Mouse (Mus musculus): Measurements from ENCODE around the gene Tcte2. TPM values are rescaled to one million over a fixed set of nuclear protein-coding genes. Genes with fewer than 3 reads are reported as not detected.

Tcte2 gene
- polyA plus RNA-seq, 1 experiment: 1.7 TPM

GRCm38 (mm10) chr17:13726832-13727355, 34.7 kb downstream of the Tcte2 start:
- TF ChIP-seq CTCF (IDR thresholded peaks at IDR 0.05; ENCODE audit: borderline replicate concordance, insufficient read depth, low read length) (no peak), POLR2A (IDR thresholded peaks at IDR 0.05; ENCODE audit: low read depth, low read length) (no peak)
- Histone ChIP-seq H3K27ac (ENCODE audit: insufficient read depth, low read length) (no peak overlapping the region), H3K4me1 (ENCODE audit: control insufficient read depth, insufficient read depth, low read length) (no peaks in the 10 kb centered on the region), H3K4me3 (ENCODE audit: insufficient read depth, low read length) (no peak overlapping the region)

- Histone ChIP-seq H3K4me3 (ENCODE audit: insufficient read depth, low read length) (no peak overlapping the region), H3K27ac (ENCODE audit: insufficient read depth, low read length) (no peak overlapping the region), H3K4me1 (ENCODE audit: control insufficient read depth, insufficient read depth, low read length) (no peaks in the 10 kb centered on the region)
- no peak for TF ChIP-seq POLR2A (IDR thresholded peaks at IDR 0.05; ENCODE audit: low read depth, low read length)
- no peak for TF ChIP-seq CTCF (IDR thresholded peaks at IDR 0.05; ENCODE audit: borderline replicate concordance, insufficient read depth, low read length)
Measured at GRCm38 (mm10) chr17:13725004-13725550, 36.5 kb downstream of the Tcte2 start.

- H3K27ac ChIP-seq (ENCODE audit: insufficient read depth, low read length): no peak overlapping the region
- no peaks in the 10 kb centered on the region for H3K4me1 ChIP-seq (ENCODE audit: control insufficient read depth, insufficient read depth, low read length)
- TF ChIP-seq POLR2A (IDR thresholded peaks at IDR 0.05; ENCODE audit: low read depth, low read length) (no peak), CTCF (IDR thresholded peaks at IDR 0.05; ENCODE audit: borderline replicate concordance, insufficient read depth, low read length) (no peak)
- no peak overlapping the region for H3K4me3 ChIP-seq (ENCODE audit: insufficient read depth, low read length)
Measured at GRCm38 (mm10) chr17:13722434-13722833, 39.2 kb downstream of the Tcte2 start.

GRCm38 (mm10) chr17:13721372-13721771, 40.3 kb downstream of the Tcte2 start:
- no peaks in the 10 kb centered on the region for H3K4me1 ChIP-seq (ENCODE audit: control insufficient read depth, insufficient read depth, low read length)
- no peak for TF ChIP-seq CTCF (IDR thresholded peaks at IDR 0.05; ENCODE audit: borderline replicate concordance, insufficient read depth, low read length)
- TF ChIP-seq POLR2A (IDR thresholded peaks at IDR 0.05; ENCODE audit: low read depth, low read length): no peak
- H3K4me3 ChIP-seq (ENCODE audit: insufficient read depth, low read length): no peak overlapping the region
- no peak overlapping the region for H3K27ac ChIP-seq (ENCODE audit: insufficient read depth, low read length)

GRCm38 (mm10) chr17:13720187-13720586, 41.4 kb downstream of the Tcte2 start:
- TF ChIP-seq POLR2A (IDR thresholded peaks at IDR 0.05; ENCODE audit: low read depth, low read length) (no peak), CTCF (IDR thresholded peaks at IDR 0.05; ENCODE audit: borderline replicate concordance, insufficient read depth, low read length) (no peak)

GRCm38 (mm10) chr17:13717428-13717827, 44.2 kb downstream of the Tcte2 start:
- H3K4me3 ChIP-seq (ENCODE audit: insufficient read depth, low read length): no peak overlapping the region
- no peak overlapping the region for H3K27ac ChIP-seq (ENCODE audit: insufficient read depth, low read length)
- TF ChIP-seq POLR2A (IDR thresholded peaks at IDR 0.05; ENCODE audit: low read depth, low read length) (no peak), CTCF (IDR thresholded peaks at IDR 0.05; ENCODE audit: borderline replicate concordance, insufficient read depth, low read length) (no peak)
- no peaks in the 10 kb centered on the region for H3K4me1 ChIP-seq (ENCODE audit: control insufficient read depth, insufficient read depth, low read length)

More at GRCm38 (mm10) chr17:13720187-13720586, 41.4 kb downstream of the Tcte2 start:
- Histone ChIP-seq H3K4me1 (ENCODE audit: control insufficient read depth, insufficient read depth, low read length) (no peaks in the 10 kb centered on the region), H3K27ac (ENCODE audit: insufficient read depth, low read length) (no peak overlapping the region), H3K4me3 (ENCODE audit: insufficient read depth, low read length) (no peak overlapping the region)

- TF ChIP-seq CTCF (IDR thresholded peaks at IDR 0.05; ENCODE audit: borderline replicate concordance, insufficient read depth, low read length) (no peak), POLR2A (IDR thresholded peaks at IDR 0.05; ENCODE audit: low read depth, low read length) (no peak)
- Histone ChIP-seq H3K4me3 (ENCODE audit: insufficient read depth, low read length) (no peak overlapping the region), H3K4me1 (ENCODE audit: control insufficient read depth, insufficient read depth, low read length) (no peaks in the 10 kb centered on the region), H3K27ac (ENCODE audit: insufficient read depth, low read length) (no peak overlapping the region)
Measured at GRCm38 (mm10) chr17:13716336-13716735, 45.3 kb downstream of the Tcte2 start.

- TF ChIP-seq POLR2A (IDR thresholded peaks at IDR 0.05; ENCODE audit: low read depth, low read length) (no peak), CTCF (IDR thresholded peaks at IDR 0.05; ENCODE audit: borderline replicate concordance, insufficient read depth, low read length) (no peak)
- Histone ChIP-seq H3K4me3 (ENCODE audit: insufficient read depth, low read length) (no peak overlapping the region), H3K27ac (ENCODE audit: insufficient read depth, low read length) (no peak overlapping the region), H3K4me1 (ENCODE audit: control insufficient read depth, insufficient read depth, low read length) (no peaks in the 10 kb centered on the region)
Measured at GRCm38 (mm10) chr17:13715511-13715910, 46.1 kb downstream of the Tcte2 start.

- H3K27ac ChIP-seq (ENCODE audit: insufficient read depth, low read length): no peak overlapping the region
- TF ChIP-seq POLR2A (IDR thresholded peaks at IDR 0.05; ENCODE audit: low read depth, low read length) (no peak), CTCF (IDR thresholded peaks at IDR 0.05; ENCODE audit: borderline replicate concordance, insufficient read depth, low read length) (no peak)
Measured at GRCm38 (mm10) chr17:13714654-13715053, 47.0 kb downstream of the Tcte2 start.

GRCm38 (mm10) chr17:13714128-13714527, 47.5 kb downstream of the Tcte2 start:
- Histone ChIP-seq H3K4me3 (ENCODE audit: insufficient read depth, low read length) (no peak overlapping the region), H3K4me1 (ENCODE audit: control insufficient read depth, insufficient read depth, low read length) (no peaks in the 10 kb centered on the region), H3K27ac (ENCODE audit: insufficient read depth, low read length) (no peak overlapping the region)
- TF ChIP-seq CTCF (IDR thresholded peaks at IDR 0.05; ENCODE audit: borderline replicate concordance, insufficient read depth, low read length): no peak
- no peak for TF ChIP-seq POLR2A (IDR thresholded peaks at IDR 0.05; ENCODE audit: low read depth, low read length)

More at GRCm38 (mm10) chr17:13714654-13715053, 47.0 kb downstream of the Tcte2 start:
- Histone ChIP-seq H3K4me1 (ENCODE audit: control insufficient read depth, insufficient read depth, low read length) (no peaks in the 10 kb centered on the region), H3K4me3 (ENCODE audit: insufficient read depth, low read length) (no peak overlapping the region)

Data from embryonic fibroblast, embryonic 13.5 days (primary cell).